Mouse (Mus musculus) C2C12 (cell line): ENCODE data around the gene Ttc7.

ENCODE experiments used
- CEBPB ChIP-seq: IDR thresholded peaks from one replicate; pipeline ENCODE4 v1.6.1; 2011; ENCODE audit warnings: low read depth, mild to moderate bottlenecking, control low read depth, moderate library complexity
- CTCF ChIP-seq: IDR thresholded peaks from one replicate; pipeline ENCODE4 v1.5.1; 2011; ENCODE audit not compliant: control insufficient read depth, insufficient read depth, insufficient read length
- FOSL1 ChIP-seq: IDR thresholded peaks from one replicate; pipeline ENCODE4 v1.8.0; 2011; ENCODE audit warnings: mild to moderate bottlenecking, low read length; ENCODE audit not compliant: poor library complexity, insufficient read depth, severe bottlenecking
- MAX ChIP-seq: IDR thresholded peaks from one replicate; pipeline ENCODE4 v1.6.1; 2011; ENCODE audit warnings: mild to moderate bottlenecking, control low read depth
- MYOD1 ChIP-seq: IDR thresholded peaks from one replicate; pipeline ENCODE4 v1.6.1; 2011; ENCODE audit warnings: low read depth; ENCODE audit not compliant: control insufficient read depth, insufficient read length
- MYOG ChIP-seq: IDR thresholded peaks from one replicate; pipeline ENCODE4 v1.6.1; 2011; ENCODE audit not compliant: control insufficient read depth, insufficient read length; ENCODE audit errors: extremely low read depth
- USF1 ChIP-seq: IDR thresholded peaks from one replicate; pipeline ENCODE4 v1.6.1; 2011; ENCODE audit warnings: low read depth, mild to moderate bottlenecking, control low read depth, moderate library complexity

DNA sequence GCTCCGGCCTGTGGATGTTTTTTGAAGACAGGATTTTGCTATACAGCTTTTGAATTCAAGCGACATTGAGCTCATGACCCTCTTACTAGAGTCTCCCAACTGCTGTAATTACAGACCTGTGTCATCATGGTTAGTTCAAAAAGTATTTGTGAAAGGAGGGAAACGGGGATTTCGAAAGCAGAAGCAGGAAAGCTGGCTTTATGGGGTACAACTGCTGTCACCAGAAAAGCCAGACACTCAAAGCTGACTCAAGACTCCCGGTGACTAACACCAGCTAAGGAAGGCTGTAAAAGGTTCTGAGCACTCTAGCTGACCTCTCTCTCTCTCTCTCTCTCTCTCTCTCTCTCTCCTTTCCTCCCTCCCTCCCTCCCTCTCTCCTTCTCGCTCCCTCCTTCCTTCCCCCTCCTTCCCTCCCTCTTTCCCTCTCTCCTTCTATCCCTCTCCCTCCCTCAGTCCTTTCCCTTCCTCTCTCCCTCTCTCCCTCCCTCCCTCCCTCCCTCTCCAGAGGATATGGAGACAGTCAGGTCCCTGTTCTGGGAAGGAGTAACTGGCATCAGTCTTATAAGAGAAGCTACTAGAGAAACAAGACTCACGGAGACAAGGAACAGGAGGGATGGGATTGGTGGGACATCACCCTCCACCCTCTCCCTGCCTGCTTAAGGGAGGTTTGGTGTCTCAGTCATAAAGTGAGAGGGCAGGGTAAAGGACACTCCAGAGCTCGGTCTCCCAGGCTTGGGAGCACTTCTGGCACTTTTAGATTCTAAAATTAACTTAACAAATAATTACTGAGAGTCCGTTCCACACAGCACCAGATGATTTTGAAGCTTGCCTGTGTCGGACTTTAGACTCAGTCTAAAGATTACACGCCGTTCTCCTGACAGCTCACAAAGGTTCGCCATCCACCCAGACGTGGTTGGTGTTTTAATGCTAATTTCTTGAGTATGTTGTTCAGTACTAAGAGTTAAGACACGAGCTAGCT is 7.0 kb upstream of the Ttc7 start:
- TF ChIP-seq CTCF: no peak
- no peak for TF ChIP-seq MAX
- no peak for TF ChIP-seq USF1
- TF ChIP-seq CEBPB: peak; percentile 22
- TF ChIP-seq MYOD1: no peak
- TF ChIP-seq FOSL1: no peak
- no peak for TF ChIP-seq MYOG
